Mouse (Mus musculus) forebrain, postnatal 0 days (tissue): ENCODE data around the gene Pabpn1l. TPM values are rescaled to one million over a fixed set of nuclear protein-coding genes. Genes with fewer than 3 reads are reported as not detected.

Experiments
- ATAC-seq: fragments of 200-750 bp; cut with Nextera tagmentation; 2 replicates; pipeline ENCODE4 v1.8.0; 2017; ENCODE audit warnings: mild to moderate bottlenecking, moderate library complexity
- DNase-seq: peaks from one replicate; pipeline ENCODE4 v3.0.0-alpha.2; 2015
- H3K27ac ChIP-seq: fragments of 300-500 bp; sonication (generic); 2 replicates; pipeline ENCODE4 v1.5.1; 2014; ENCODE audit warnings: low read depth, mild to moderate bottlenecking, antibody characterized with exemption, low read length, moderate library complexity, mixed read lengths
- H3K27me3 ChIP-seq: fragments of 300-500 bp; sonication (generic); 2 replicates; pipeline ENCODE4 v1.6.1; 2014; ENCODE audit warnings: mild to moderate bottlenecking, low read length, mixed read lengths; ENCODE audit not compliant: insufficient read depth
- H3K36me3 ChIP-seq: fragments of 300-500 bp; sonication (generic); 2 replicates; pipeline ENCODE4 v1.6.1; 2014; ENCODE audit warnings: mild to moderate bottlenecking, moderate library complexity; ENCODE audit not compliant: insufficient read depth
- H3K4me1 ChIP-seq: fragments of 300-500 bp; sonication (generic); 2 replicates; pipeline ENCODE4 v1.6.1; 2014; ENCODE audit warnings: antibody characterized with exemption; ENCODE audit not compliant: insufficient read depth
- H3K4me2 ChIP-seq: fragments of 300-500 bp; sonication (generic); 2 replicates; pipeline ENCODE4 v1.6.1; 2014; ENCODE audit warnings: low read depth, mild to moderate bottlenecking, moderate library complexity
- H3K4me3 ChIP-seq: fragments of 300-500 bp; sonication (generic); 2 replicates; pipeline ENCODE4 v1.5.1; 2014; ENCODE audit warnings: low read depth, low read length, mixed read lengths
- H3K9ac ChIP-seq: fragments of 300-500 bp; sonication (generic); 2 replicates; pipeline ENCODE4 v1.6.1; 2014; ENCODE audit warnings: mild to moderate bottlenecking
- H3K9me3 ChIP-seq: fragments of 300-500 bp; sonication (generic); 2 replicates; pipeline ENCODE4 v1.6.1; 2016; ENCODE audit warnings: low read length
- CTCF ChIP-seq: sonication (generic); IDR thresholded peaks from 2 replicates; pipeline ENCODE4 v1.5.1; 2016; ENCODE audit warnings: antibody characterized with exemption, control low read depth, low read depth
- WGBS: fragments of 180-500 bp; shearing (Covaris S2); extraction: QIAGEN DNeasy Blood & Tissue Kit; methylation state at CpG from one replicate; pipeline ENCODE4 v1.1.7; 2014; 5-methylcytosine and 5-hydroxymethylcytosine counted together
- polyA plus RNA-seq: library from polyadenylated mRNA; unstranded; fragments of >200 nt; fragmentation: Nextera tagmentation; extraction: Ambion mirVana; gene quantifications from 2 replicates; pipeline ENCODE4 v1.2.1, GENCODE M21; 2015
- total RNA-seq: library from RNA; depleted of rRNA; stranded (reverse); fragments of >200 nt; gene quantifications from 2 replicates; pipeline ENCODE4 v1.2.3, GENCODE M21; 2014

The Pabpn1l gene
- total and polyA plus RNA-seq, 2 experiments from 2014 or later = not detected

DNA sequence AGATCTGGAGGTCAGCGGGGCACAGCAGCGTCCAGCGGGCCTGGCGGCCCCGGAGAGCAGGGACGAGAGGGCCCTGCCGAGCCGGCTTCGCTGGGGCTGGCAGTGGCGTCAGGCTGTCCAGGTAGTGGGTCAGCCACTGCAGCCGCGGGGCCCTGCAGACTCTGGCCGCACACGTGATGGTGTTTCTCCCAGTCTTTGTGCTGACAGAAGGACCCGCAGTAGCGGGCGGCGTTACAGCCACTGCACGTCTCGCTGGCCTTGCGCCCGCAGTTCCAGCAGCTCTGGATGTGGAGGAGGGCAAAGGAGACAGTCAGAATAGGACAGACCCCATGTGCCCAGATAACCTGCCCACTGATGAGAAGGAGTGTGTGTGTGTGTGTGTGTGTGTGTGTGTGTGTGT is 8.2 kb upstream of the Pabpn1l start:
- Histone ChIP-seq H3K36me3 (peaks cover 28% of the 10 kb centered on the region), H3K9me3 (no peaks in the 10 kb centered on the region), H3K4me2 (no peak overlapping the region), H3K4me1 (no peaks in the 10 kb centered on the region), H3K9ac (no peak overlapping the region), H3K27ac (no peak overlapping the region), H3K4me3 (no peak overlapping the region), H3K27me3 (no peaks in the 10 kb centered on the region)
- DNase-seq (no peak), ATAC-seq (no peak)
- TF ChIP-seq CTCF = no peak
- WGBS = 55% methylated on average over 22 of the region's 22 CpGs

GRCm38 (mm10) chr8:122629388-122629787 is 6.8 kb upstream of the Pabpn1l start:
- TF ChIP-seq CTCF = no peak
- Histone ChIP-seq H3K9ac (no peak overlapping the region), H3K27ac (no peak overlapping the region), H3K4me2 (no peak overlapping the region), H3K9me3 (no peaks in the 10 kb centered on the region), H3K4me3 (no peak overlapping the region), H3K27me3 (no peaks in the 10 kb centered on the region), H3K36me3 (peaks cover 21% of the 10 kb centered on the region), H3K4me1 (no peaks in the 10 kb centered on the region)
- 28% methylated on average over 10 of the region's 10 CpGs for WGBS
- ATAC-seq (no peak), DNase-seq (no peak)

DNA sequence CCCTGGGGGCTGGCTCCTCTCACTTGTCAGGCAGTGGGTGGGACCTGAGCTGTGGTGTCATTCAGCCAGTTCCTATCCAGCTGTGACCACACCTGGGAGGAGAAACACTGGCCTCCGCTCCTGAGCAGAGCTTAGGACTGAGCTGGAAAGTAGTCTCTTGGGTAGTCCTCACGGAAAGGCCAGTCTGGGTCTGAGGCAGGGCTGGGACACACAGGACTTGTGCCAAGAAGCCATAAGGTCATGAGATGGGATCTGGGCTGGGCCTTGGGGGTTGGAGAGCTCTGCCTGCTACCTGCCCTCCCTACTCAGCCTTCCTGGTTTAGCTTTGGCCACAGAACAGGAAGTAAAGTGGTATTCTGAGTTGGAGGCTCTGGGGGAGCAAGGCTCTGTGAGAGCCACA is 4.4 kb upstream of the Pabpn1l start:
- 81% methylated on average over 2 of the region's 2 CpGs for WGBS
- no peak overlapping the region for H3K4me3 ChIP-seq
- DNase-seq (no peak), ATAC-seq (no peak)
- no peaks in the 10 kb centered on the region for H3K27me3 ChIP-seq
- H3K4me2 ChIP-seq = no peak overlapping the region
- no peak overlapping the region for H3K9ac ChIP-seq
- H3K27ac ChIP-seq = no peak overlapping the region
- no peaks in the 10 kb centered on the region for H3K9me3 ChIP-seq
- H3K4me1 ChIP-seq = no peaks in the 10 kb centered on the region
- no peak for TF ChIP-seq CTCF
- H3K36me3 ChIP-seq = peaks cover 4% of the 10 kb centered on the region

GRCm38 (mm10) chr8:122625811-122626210 is 3.3 kb upstream of the Pabpn1l start:
- no peaks in the 10 kb centered on the region for H3K4me1 ChIP-seq
- DNase-seq (no peak), ATAC-seq (no peak)
- H3K4me3 ChIP-seq = no peak overlapping the region
- H3K27ac ChIP-seq = no peak overlapping the region
- H3K9me3 ChIP-seq = no peaks in the 10 kb centered on the region
- 85% methylated on average over 9 of the region's 9 CpGs for WGBS
- no peak overlapping the region for H3K9ac ChIP-seq
- no peaks in the 10 kb centered on the region for H3K27me3 ChIP-seq
- TF ChIP-seq CTCF = no peak
- no peak overlapping the region for H3K4me2 ChIP-seq
- peaks cover 4% of the 10 kb centered on the region for H3K36me3 ChIP-seq

GRCm38 (mm10) chr8:122624653-122625052 is 2.1 kb upstream of the Pabpn1l start:
- no peaks in the 10 kb centered on the region for H3K27me3 ChIP-seq
- H3K4me3 ChIP-seq = no peak overlapping the region
- ATAC-seq (no peak), DNase-seq (no peak)
- H3K4me1 ChIP-seq = no peaks in the 10 kb centered on the region
- H3K4me2 ChIP-seq = no peak overlapping the region
- no peaks in the 10 kb centered on the region for H3K9me3 ChIP-seq
- no peak overlapping the region for H3K27ac ChIP-seq
- no peak overlapping the region for H3K9ac ChIP-seq
- H3K36me3 ChIP-seq = no peaks in the 10 kb centered on the region; the same call in 1 of the 2 replicates
- WGBS = 77% methylated on average over 5 of the region's 5 CpGs
- no peak for TF ChIP-seq CTCF

- H3K27ac ChIP-seq = no peak overlapping the region
- DNase-seq = no peak
- WGBS = 90% methylated on average over 17 of the region's 17 CpGs
- H3K4me2 ChIP-seq = no peak overlapping the region
- no peak overlapping the region for H3K9ac ChIP-seq
- no peak for TF ChIP-seq CTCF
- no peaks in the 10 kb centered on the region for H3K4me1 ChIP-seq
- H3K27me3 ChIP-seq = no peaks in the 10 kb centered on the region
- H3K9me3 ChIP-seq = no peaks in the 10 kb centered on the region
- H3K4me3 ChIP-seq = no peak overlapping the region
- H3K36me3 ChIP-seq = no peaks in the 10 kb centered on the region; the same call in 1 of the 2 replicates
- no peak for ATAC-seq
These were observed 1.5 kb upstream of the Pabpn1l start for GRCm38 (mm10) chr8:122623844-122624642.

- 39% methylated on average over 5 of the region's 5 CpGs for WGBS
- ATAC-seq = no peak
- Histone ChIP-seq H3K27me3 (no peaks in the 10 kb centered on the region), H3K4me2 (no peak overlapping the region), H3K4me3 (no peak overlapping the region), H3K4me1 (no peaks in the 10 kb centered on the region), H3K9me3 (no peaks in the 10 kb centered on the region), H3K36me3 (0 out of 2 replicates have a peak, but pooled peaks cover under 1% of the 10 kb centered on the region), H3K27ac (no peak overlapping the region), H3K9ac (no peak overlapping the region)
- TF ChIP-seq CTCF = no peak
- DNase-seq = no peak
These were observed 2.1 kb downstream of the Pabpn1l start for GRCm38 (mm10) chr8:122620446-122620845.
